Mouse (Mus musculus): ENCODE measurements at regions not wholly inside any gene's neighbourhood (a gene's known extent, or its start where the extent isn't known, plus 50 kb on each side); places are given as distances from the start of the nearest gene placed in this dataset.
A peak's percentile ranks its signal among the peaks of the same experiment; 100 is the strongest.

DNA sequence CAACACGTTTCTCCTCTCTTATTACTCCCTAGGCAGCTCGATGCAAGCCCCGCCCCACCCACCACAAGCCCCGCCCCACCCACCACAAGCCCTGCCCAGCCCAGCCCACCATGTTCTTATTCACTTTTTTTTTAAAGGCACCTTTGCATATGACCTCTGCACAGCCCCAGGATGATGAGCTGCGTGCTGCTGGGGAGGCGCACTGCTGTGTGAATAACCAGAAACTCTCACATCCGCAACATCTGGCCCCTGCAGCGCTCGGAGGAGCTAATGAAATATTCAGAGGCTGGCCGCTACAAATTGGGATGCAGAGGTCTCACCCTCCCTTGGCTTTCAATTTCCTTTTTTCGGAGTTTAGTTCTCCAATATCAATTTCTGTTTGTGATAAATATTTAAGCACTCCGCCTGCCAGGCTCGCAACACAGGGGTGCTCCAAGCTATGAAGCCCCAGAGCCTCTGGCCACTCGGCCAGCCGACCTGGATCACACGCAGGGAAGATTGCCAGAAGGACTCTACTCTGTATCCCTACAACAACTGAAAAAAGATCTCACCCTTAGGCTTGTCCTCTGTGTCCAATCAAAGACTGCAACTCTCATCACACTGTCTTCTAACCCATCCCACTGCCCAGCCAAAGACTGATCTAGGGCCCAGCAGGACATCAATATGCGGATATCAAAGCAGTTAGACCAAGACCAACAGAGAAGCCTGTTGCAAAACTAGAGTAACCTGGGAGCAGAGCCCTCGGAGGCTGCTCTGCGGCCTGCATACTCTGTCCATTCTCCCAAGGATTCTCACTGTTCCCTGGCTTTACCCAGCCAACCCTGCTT, 245.6 kb upstream of the Hs6st1 start:
- Histone ChIP-seq H3K27me3 (ENCODE audit: control insufficient read depth, insufficient read depth, low read length) (no peaks in the 10 kb centered on the region), H3K4me1 (replicated peaks; ENCODE audit: control insufficient read depth, insufficient read depth, low read length) (0 out of 2 replicates have a peak, but pooled peaks cover 3% of the 10 kb centered on the region), H3K27ac (ENCODE audit: low read depth, low read length) (no peak overlapping the region), H3K36me3 (ENCODE audit: control insufficient read depth, insufficient read depth, low read length) (no peaks in the 10 kb centered on the region), H3K4me2 (replicated peaks; ENCODE audit: low read depth, low read length) (peak overlapping the region; percentile 6; the same call in 1 of the 2 replicates), H3K4me3 (ENCODE audit: low read depth, low read length) (no peak overlapping the region), H3K9me3 (ENCODE audit: control insufficient read depth, low read length) (no peaks in the 10 kb centered on the region), H3K9ac (ENCODE audit: low read depth, low read length) (no peak overlapping the region)
- DNase-seq (ENCODE audit: low spot score) (no peak), ATAC-seq (ENCODE audit: low FRiP score) (no peak)
- WGBS = 41% methylated on average over 19 of the region's 19 CpGs

DNA sequence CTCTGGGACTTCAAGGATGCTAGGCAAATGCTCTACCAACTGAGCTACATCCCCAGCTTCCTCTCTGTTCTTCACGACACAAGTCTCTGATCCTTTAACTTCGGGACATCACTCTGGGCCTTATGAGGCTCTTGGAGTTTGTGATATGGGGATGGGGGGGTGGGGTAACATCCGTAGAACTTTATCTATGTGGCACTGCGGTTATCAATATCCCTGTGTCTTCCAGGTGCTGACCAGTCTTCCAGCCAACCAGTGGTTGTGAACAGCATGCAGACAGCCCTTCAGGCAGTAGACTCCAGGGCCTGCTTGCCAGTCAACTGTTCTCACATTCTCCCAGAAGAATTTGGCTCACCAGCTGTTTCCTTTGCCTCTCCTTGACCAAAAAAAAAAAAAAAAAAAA, 244.7 kb upstream of the Hs6st1 start:
- Histone ChIP-seq H3K27me3 (ENCODE audit: control insufficient read depth, insufficient read depth, low read length) (no peaks in the 10 kb centered on the region), H3K27ac (ENCODE audit: low read depth, low read length) (no peak overlapping the region), H3K4me2 (replicated peaks; ENCODE audit: low read depth, low read length) (no peak overlapping the region), H3K4me3 (ENCODE audit: low read depth, low read length) (no peak overlapping the region), H3K36me3 (ENCODE audit: control insufficient read depth, insufficient read depth, low read length) (no peaks in the 10 kb centered on the region), H3K9me3 (ENCODE audit: control insufficient read depth, low read length) (no peaks in the 10 kb centered on the region), H3K4me1 (replicated peaks; ENCODE audit: control insufficient read depth, insufficient read depth, low read length) (0 out of 2 replicates have a peak, but pooled peaks cover 3% of the 10 kb centered on the region), H3K9ac (ENCODE audit: low read depth, low read length) (no peak overlapping the region)
- WGBS = 92% methylated on average over 4 of the region's 4 CpGs
- no peak for ATAC-seq (ENCODE audit: low FRiP score)
- DNase-seq (ENCODE audit: low spot score) = no peak

DNA sequence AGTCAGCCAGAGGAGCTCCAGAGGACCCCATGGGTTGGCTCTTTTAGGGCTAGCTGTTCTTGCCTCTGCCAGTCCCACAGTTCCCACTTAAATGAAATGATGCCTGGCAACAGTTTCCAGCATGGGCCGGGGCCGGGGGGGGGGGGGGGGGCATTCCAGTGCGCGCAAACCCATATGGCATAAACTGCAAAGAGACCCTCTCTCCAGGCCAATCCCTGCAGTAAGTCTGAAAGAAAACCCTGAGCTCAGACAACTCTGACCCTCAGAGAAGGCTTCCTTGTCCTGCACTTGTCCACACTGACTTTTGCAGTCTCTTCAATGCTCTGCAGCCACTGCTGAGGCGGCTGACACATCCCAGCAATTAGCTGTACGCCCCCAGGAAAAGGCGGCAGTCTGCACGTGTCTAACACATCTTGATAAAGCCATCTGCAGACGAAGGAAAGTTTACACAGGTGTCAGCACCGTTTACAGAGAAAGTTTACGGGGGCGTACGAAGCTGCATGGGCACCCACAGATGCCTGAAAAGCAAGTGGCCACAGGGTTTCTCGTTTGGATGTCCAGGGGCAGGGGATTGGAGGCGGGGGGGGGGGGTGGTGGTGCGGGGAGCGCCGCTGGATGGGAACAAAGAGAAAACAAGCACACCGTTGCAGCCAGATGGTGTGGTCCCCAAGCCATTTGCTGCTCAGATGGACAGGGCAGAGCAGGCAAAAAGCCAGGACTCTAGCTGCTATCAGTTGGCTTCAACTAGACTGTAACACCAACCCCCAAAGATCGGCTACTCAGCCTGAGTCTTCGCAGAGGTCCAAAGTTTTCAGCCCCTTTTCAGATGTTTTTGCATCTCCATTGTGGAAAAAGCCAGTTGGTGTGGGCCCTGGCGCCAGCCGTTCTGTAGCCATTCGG, 244.0 kb upstream of the Hs6st1 start:
- Histone ChIP-seq H3K36me3 (ENCODE audit: control insufficient read depth, insufficient read depth, low read length) (no peaks in the 10 kb centered on the region), H3K27me3 (ENCODE audit: control insufficient read depth, insufficient read depth, low read length) (no peaks in the 10 kb centered on the region), H3K4me3 (ENCODE audit: low read depth, low read length) (no peak overlapping the region), H3K27ac (ENCODE audit: low read depth, low read length) (no peak overlapping the region), H3K9me3 (ENCODE audit: control insufficient read depth, low read length) (no peaks in the 10 kb centered on the region), H3K4me1 (replicated peaks; ENCODE audit: control insufficient read depth, insufficient read depth, low read length) (0 out of 2 replicates have a peak, but pooled peaks cover 3% of the 10 kb centered on the region), H3K4me2 (replicated peaks; ENCODE audit: low read depth, low read length) (no peak overlapping the region), H3K9ac (ENCODE audit: low read depth, low read length) (no peak overlapping the region)
- whole genome bisulfite sequencing = 56% methylated on average over 23 of the region's 24 CpGs
- ATAC-seq (ENCODE audit: low FRiP score) (no peak), DNase-seq (ENCODE audit: low spot score) (no peak)

DNA sequence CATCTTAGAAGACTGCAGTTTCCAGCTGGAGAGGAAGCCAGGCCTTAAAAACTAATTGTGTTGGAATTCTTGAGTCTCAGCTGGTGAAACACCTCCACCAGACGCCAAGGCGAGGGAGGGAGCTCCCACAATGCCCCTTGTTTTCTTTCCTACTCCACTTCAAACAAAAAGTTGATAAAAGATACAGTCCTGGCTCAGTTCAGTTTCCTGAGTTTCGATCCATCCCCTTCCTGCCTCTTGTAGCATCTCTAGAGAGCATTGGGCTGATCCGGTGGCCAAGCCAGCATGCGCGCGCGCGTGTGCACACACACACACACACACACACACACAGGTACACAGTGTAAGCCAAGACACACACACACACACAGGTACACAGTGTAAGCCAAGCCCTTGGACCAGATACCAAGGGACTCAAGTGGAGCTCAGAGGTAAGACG, 242.7 kb upstream of the Hs6st1 start:
- Histone ChIP-seq H3K27me3 (ENCODE audit: control insufficient read depth, insufficient read depth, low read length) (no peaks in the 10 kb centered on the region), H3K4me2 (replicated peaks; ENCODE audit: low read depth, low read length) (no peak overlapping the region), H3K9ac (ENCODE audit: low read depth, low read length) (no peak overlapping the region), H3K4me3 (ENCODE audit: low read depth, low read length) (no peak overlapping the region), H3K36me3 (ENCODE audit: control insufficient read depth, insufficient read depth, low read length) (no peaks in the 10 kb centered on the region), H3K27ac (ENCODE audit: low read depth, low read length) (no peak overlapping the region), H3K9me3 (ENCODE audit: control insufficient read depth, low read length) (no peaks in the 10 kb centered on the region), H3K4me1 (replicated peaks; ENCODE audit: control insufficient read depth, insufficient read depth, low read length) (0 out of 2 replicates have a peak, but pooled peaks cover 3% of the 10 kb centered on the region)
- WGBS = 77% methylated on average over 10 of the region's 10 CpGs
- ATAC-seq (ENCODE audit: low FRiP score) (no peak), DNase-seq (ENCODE audit: low spot score) (no peak)

DNA sequence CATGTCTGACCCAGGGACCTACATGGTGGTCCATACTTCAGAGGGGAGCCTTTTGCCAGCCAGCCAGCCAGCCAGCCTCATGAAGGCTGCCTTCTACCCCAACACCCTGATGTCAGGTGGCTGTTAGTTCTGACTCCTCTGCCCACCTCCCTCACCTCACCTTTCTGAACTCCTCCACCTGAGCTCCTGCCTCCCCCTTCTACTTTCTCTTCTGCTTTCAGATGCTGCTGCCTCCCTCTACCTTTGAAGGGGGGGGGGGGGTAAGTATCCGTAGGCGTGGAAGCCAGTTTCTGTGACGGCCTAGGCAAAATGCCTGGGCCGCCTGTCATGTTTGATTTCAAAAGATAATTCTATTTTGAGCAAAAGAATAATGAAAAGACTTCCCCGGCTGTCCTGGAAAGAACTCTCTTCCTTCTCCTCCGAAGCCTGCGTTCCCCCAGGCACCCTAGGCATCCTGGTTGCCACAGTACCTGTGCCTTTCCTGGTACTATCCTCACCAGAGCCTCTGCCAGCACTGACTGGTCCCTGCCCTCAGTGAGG, 241.6 kb upstream of the Hs6st1 start:
- no peak overlapping the region for H3K27ac ChIP-seq (ENCODE audit: low read depth, low read length)
- DNase-seq (ENCODE audit: low spot score) = no peak
- WGBS = 83% methylated on average over 7 of the region's 7 CpGs
- no peak for ATAC-seq (ENCODE audit: low FRiP score)
- H3K9me3 ChIP-seq (ENCODE audit: control insufficient read depth, low read length) = no peaks in the 10 kb centered on the region
- H3K4me1 ChIP-seq (replicated peaks; ENCODE audit: control insufficient read depth, insufficient read depth, low read length) = 0 out of 2 replicates have a peak, but pooled peaks cover 3% of the 10 kb centered on the region
- H3K36me3 ChIP-seq (ENCODE audit: control insufficient read depth, insufficient read depth, low read length) = no peaks in the 10 kb centered on the region
- H3K4me2 ChIP-seq (replicated peaks; ENCODE audit: low read depth, low read length) = no peak overlapping the region
- no peaks in the 10 kb centered on the region for H3K27me3 ChIP-seq (ENCODE audit: control insufficient read depth, insufficient read depth, low read length)
- H3K4me3 ChIP-seq (ENCODE audit: low read depth, low read length) = no peak overlapping the region
- H3K9ac ChIP-seq (ENCODE audit: low read depth, low read length) = no peak overlapping the region

DNA sequence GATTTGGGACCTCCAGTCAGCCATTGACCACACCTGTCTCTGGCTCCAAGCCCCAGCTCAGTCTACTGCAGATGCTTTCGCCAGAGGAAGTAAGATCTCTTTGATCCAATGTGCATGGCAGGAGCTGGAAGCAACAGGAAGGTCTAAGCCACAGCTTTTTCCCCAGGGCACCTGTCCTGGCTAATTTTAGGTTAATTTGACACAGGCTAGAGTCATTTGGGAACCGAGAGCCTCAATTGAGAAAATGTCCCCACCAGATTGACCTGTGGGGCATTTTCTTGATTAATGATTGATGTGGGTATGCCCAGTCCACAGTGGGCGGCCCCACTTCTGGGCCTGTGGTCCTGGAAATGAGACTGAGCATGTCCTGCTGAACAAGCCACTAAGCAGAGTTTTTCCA, 240.7 kb upstream of the Hs6st1 start:
- DNase-seq (ENCODE audit: low spot score) (no peak), ATAC-seq (ENCODE audit: low FRiP score) (no peak)
- 0 out of 2 replicates have a peak, but pooled peaks cover 3% of the 10 kb centered on the region for H3K4me1 ChIP-seq (replicated peaks; ENCODE audit: control insufficient read depth, insufficient read depth, low read length)
- H3K4me2 ChIP-seq (replicated peaks; ENCODE audit: low read depth, low read length) = no peak overlapping the region
- H3K4me3 ChIP-seq (ENCODE audit: low read depth, low read length) = no peak overlapping the region
- no peak overlapping the region for H3K27ac ChIP-seq (ENCODE audit: low read depth, low read length)
- WGBS = 78% methylated on average over 3 of the region's 3 CpGs
- H3K9me3 ChIP-seq (ENCODE audit: control insufficient read depth, low read length) = no peaks in the 10 kb centered on the region
- no peaks in the 10 kb centered on the region for H3K27me3 ChIP-seq (ENCODE audit: control insufficient read depth, insufficient read depth, low read length)
- no peak overlapping the region for H3K9ac ChIP-seq (ENCODE audit: low read depth, low read length)
- H3K36me3 ChIP-seq (ENCODE audit: control insufficient read depth, insufficient read depth, low read length) = no peaks in the 10 kb centered on the region

DNA sequence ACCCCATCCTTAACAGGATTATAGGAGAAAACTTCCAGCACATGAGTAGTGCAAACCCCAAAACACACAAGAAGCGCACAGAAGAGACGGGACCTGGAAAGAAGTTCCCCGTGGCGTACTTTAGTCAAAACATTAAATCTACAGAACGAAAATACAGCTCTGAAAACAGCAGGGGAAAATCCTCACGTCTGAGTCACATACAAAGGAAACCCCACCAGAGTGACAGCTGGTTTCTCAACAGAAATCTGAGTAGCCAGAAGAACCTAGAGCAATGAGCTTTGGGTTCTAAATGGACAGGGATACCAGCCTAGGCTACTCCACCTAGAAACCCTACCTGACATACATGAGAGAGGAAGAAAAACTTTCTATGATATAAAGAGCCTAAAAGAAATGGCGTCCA, 234.0 kb upstream of the Hs6st1 start:
- H3K9ac ChIP-seq (ENCODE audit: low read depth, low read length) = no peak overlapping the region

DNA sequence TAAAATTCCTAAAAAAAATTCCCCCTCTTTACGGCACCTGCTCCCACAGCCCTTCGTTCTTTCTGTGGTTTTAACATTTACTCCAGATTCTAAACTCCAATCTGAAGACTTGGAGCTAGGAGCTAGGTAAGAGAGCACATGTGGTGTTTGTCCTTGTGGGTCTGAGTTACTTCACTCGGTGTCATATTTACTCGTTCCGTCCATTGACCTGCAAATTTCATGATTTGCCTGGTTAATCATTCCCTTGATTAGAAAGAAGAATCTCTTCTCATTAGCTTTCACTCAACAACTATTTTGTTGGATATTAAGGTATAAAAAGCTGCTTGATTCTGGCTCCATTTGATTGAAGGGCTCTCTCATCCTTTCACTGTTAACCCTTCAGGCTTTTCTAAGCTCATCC, 231.6 kb upstream of the Hs6st1 start:
- Histone ChIP-seq H3K27me3 (ENCODE audit: control insufficient read depth, insufficient read depth, low read length) (no peaks in the 10 kb centered on the region), H3K4me2 (replicated peaks; ENCODE audit: low read depth, low read length) (no peak overlapping the region), H3K4me1 (replicated peaks; ENCODE audit: control insufficient read depth, insufficient read depth, low read length) (no peaks in the 10 kb centered on the region), H3K4me3 (ENCODE audit: low read depth, low read length) (no peak overlapping the region), H3K9ac (ENCODE audit: low read depth, low read length) (no peak overlapping the region), H3K36me3 (ENCODE audit: control insufficient read depth, insufficient read depth, low read length) (no peaks in the 10 kb centered on the region), H3K27ac (ENCODE audit: low read depth, low read length) (no peak overlapping the region), H3K9me3 (ENCODE audit: control insufficient read depth, low read length) (no peaks in the 10 kb centered on the region)
- DNase-seq (ENCODE audit: low spot score) = no peak
- ATAC-seq (ENCODE audit: low FRiP score) = no peak
- 84% methylated on average over 5 of the region's 5 CpGs for WGBS

More for the DNA sequence above, 234.0 kb upstream of the Hs6st1 start:
- no peak for DNase-seq (ENCODE audit: low spot score)
- H3K9me3 ChIP-seq (ENCODE audit: control insufficient read depth, low read length) = no peaks in the 10 kb centered on the region
- no peak for ATAC-seq (ENCODE audit: low FRiP score)
- H3K4me1 ChIP-seq (replicated peaks; ENCODE audit: control insufficient read depth, insufficient read depth, low read length) = no peaks in the 10 kb centered on the region
- no peak overlapping the region for H3K4me3 ChIP-seq (ENCODE audit: low read depth, low read length)
- no peaks in the 10 kb centered on the region for H3K36me3 ChIP-seq (ENCODE audit: control insufficient read depth, insufficient read depth, low read length)
- H3K4me2 ChIP-seq (replicated peaks; ENCODE audit: low read depth, low read length) = no peak overlapping the region
- H3K27ac ChIP-seq (ENCODE audit: low read depth, low read length) = no peak overlapping the region
- WGBS = 81% methylated on average over 7 of the region's 7 CpGs
- no peaks in the 10 kb centered on the region for H3K27me3 ChIP-seq (ENCODE audit: control insufficient read depth, insufficient read depth, low read length)
